Mouse (Mus musculus) lung, postnatal 0 days (tissue): ENCODE measurements around the gene Capn1.

Experiments
- CTCF ChIP-seq: IDR thresholded peaks from 2 replicates; pipeline ENCODE4 v1.5.1; 2016; ENCODE audit warnings: antibody characterized with exemption, mild to moderate bottlenecking
- EP300 ChIP-seq: IDR thresholded peaks from 2 replicates; pipeline ENCODE4 v1.6.1; 2016; ENCODE audit warnings: antibody characterized with exemption, mild to moderate bottlenecking, control low read depth

- TF ChIP-seq CTCF (no peak), EP300 (no peak)
Observed at GRCm38 (mm10) chr19:6009137-6009536, 6.6 kb downstream of the Capn1 start.
